Mouse (Mus musculus): ENCODE measurements around the gene 1700016K19Rik.
"Not testable (repeated sequence)": the region's sequence is repeated elsewhere in the genome, so short reads cannot be mapped to it uniquely, and the experiment has no call there.

1700016K19Rik gene

DNA sequence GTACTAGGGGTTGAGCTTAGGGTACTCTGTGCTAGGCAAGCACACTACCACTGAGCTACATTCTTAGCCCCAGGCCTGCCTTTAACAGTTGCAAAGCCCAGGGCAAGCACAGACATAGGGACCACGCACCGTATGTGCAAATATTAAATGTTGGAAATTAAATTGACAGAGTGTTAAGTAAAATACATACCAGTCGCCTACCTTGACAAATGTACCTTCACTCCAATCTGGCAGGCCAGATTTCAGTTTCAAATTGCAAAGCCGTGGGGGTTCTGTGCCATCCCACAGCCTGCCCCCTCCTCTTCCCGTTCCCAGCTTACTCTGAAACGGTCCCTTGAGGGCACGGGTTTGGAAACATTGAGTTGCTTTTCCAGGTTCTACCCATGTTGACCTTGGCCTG, 13.8 kb upstream of the 1700016K19Rik start:
- no peak for DNase-seq (ENCODE audit: low read depth, low spot score)

- DNase-seq (ENCODE audit: low read depth, low spot score) = no peak
These were observed 8.5 kb upstream of the 1700016K19Rik start for GRCm38 (mm10) chr11:75990965-75991835.

GRCm38 (mm10) chr11:75991911-75992310, 7.8 kb upstream of the 1700016K19Rik start:
- no peak for DNase-seq (ENCODE audit: low read depth, low spot score)

DNA sequence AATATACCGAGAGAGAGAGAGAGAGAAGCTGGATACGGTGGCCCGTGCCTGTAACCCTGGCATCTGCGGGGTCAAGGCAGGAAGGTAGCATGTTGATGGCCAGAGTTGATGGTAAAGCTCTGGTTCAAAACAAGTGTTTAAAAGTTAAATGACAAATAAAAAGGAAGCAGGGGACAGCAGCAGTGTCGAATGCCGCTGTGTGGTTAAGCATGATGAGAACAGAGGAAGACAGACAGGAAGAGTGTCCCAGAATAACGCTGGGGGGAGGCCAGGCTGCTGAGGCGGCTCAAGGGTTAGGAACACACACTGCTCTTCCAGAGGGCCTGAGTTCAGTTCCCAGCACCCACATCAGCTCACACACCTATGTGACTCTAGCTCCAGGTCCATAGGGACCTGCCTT, 7.2 kb upstream of the 1700016K19Rik start:
- no peak for DNase-seq (ENCODE audit: low read depth, low spot score)

DNA sequence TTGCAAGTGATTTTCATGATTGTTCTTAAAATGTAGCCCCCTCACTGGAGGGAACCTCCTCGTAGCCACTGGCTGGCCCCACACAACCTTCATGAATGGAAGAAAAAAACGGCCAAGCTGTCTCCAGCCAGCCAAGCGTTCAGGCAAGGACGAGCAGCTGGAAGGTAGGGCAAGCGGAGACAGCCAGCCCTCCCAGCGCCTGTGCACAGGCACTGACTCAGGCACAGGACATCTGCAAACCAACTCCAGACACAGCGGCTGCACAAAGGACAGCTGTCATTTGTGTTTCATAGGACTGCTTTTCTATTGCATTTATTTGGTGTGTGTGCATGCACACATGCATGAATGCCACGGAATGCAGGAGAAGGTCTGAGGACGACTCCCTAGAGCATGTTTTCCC, 5.4 kb upstream of the 1700016K19Rik start:
- DNase-seq (ENCODE audit: low read depth, low spot score) = no peak

GRCm38 (mm10) chr11:76000701-76001100, 989 bp downstream of the 1700016K19Rik start:
- DNase-seq (ENCODE audit: low read depth, low spot score) = no peak

DNA sequence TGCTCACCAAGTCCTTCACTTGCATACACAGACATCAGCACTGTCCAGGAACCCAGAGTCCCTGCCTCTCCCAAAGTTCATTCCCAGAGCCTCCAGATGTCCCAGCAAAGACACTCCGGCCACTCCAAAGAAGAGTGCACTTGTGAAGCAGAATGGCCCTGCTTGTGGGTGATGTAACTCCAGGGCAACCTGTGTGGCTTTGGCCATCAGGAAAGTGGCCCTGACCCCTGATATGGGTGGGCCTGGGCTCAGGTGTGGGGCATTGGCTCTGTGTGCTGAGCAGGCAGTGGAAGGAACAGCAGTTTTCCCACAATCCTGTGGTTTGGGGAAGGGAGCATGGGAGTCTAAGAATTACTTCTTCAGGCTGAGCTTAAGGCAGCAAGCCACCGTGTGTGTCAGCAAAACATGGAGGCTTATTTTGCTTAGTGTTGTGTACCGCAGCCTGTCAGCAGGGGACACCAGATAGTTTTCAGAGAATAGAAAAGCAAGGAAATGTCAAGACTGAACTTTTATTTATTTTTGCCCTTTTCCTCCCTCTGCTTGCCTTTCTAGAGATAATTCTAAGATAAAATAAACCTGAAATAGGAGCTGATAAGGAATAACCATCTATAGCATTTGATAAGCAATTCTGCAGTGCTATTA, 1.6 kb downstream of the 1700016K19Rik start:
- no peak for DNase-seq (ENCODE audit: low read depth, low spot score)

DNA sequence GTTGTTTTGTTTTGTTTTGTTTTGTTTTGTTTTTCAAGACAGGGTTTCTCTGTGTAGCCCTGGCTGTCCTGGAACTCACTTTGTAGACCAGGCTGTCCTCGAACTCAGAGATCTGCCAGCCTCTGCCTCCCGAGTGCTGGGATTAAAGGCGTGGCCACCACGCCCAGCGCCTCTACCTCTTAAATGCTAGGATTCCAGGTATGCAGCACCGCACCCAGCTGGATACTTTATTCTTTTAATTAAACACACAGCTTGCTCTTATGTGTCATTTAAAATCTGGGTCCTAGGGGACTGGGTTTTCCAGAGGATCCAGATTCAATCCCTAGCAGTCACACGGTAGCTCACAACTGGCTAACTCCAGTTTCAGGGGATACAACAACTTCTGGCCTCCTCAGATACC, 4.6 kb downstream of the 1700016K19Rik start:
- DNase-seq (ENCODE audit: low read depth, low spot score) = not testable (repeated sequence)

GRCm38 (mm10) chr11:76008162-76008561, 8.4 kb downstream of the 1700016K19Rik start:
- DNase-seq (ENCODE audit: low read depth, low spot score) = no peak

DNA sequence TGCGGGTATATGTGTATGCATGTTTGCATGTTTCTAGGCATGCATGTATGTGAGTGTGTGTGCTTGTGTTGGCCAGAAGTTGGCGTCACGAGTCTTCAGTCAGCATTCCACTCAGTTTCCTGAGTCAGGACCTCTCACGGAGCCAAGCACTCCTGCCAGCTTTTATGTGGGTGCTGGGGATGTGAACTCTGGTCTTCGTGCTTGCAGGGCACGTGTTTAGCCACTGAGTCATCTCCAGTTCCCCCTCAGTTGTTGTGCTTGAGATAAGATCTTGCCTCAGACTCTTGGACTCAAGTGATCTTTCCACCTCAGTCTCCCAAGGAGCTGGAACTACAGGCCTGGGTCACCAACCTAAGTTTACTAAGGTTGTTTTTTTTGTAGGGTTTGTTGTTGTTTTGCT, 9.4 kb downstream of the 1700016K19Rik start:
- DNase-seq (ENCODE audit: low read depth, low spot score) = no peak

- DNase-seq (ENCODE audit: low read depth, low spot score) = no peak
These were observed 11.3 kb downstream of the 1700016K19Rik start for GRCm38 (mm10) chr11:76010838-76011624.

DNA sequence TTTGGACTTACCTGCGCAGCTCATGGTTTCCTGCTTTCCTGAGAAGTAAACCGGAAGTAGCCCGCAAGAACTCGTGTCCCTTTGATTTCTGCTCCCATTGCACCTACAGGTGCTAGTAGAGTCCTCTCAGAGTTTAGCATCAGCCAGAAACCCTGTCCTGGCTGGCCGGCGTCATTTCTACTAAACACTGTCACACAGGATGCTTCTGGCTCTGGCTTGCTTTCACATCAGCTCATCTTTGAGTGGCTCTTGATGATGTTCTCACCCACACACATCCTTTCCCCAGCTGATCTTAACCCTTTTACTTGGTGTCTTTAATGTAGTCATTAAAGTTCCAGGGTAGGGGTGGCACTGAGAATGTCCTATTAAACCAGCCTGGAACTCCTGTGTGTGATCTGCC, 15.5 kb downstream of the 1700016K19Rik start:
- no peak for DNase-seq (ENCODE audit: low read depth, low spot score)

GRCm38 (mm10) chr11:76015814-76016213, 16.1 kb downstream of the 1700016K19Rik start:
- DNase-seq (ENCODE audit: low read depth, low spot score) = no peak

DNA sequence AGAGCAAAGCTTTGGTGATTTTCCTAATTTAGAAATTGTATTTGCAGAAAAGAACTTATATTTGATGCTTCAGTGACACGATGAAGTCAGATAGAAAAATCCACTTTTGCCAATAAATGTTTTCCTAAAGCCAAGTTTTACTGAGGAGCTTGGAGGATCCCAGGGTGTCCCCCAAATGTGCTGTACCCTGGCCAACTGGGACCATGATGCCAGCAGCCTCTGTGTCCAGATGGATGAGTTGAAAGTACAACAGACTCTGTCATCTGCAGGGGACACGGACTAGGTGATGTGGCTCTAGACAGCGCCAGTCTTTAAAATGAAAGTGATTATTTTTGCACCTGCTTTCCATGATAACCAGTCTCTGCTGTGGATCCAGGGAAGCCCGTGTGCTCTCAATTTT, 20.2 kb downstream of the 1700016K19Rik start:
- DNase-seq (ENCODE audit: low read depth, low spot score) = no peak

DNA sequence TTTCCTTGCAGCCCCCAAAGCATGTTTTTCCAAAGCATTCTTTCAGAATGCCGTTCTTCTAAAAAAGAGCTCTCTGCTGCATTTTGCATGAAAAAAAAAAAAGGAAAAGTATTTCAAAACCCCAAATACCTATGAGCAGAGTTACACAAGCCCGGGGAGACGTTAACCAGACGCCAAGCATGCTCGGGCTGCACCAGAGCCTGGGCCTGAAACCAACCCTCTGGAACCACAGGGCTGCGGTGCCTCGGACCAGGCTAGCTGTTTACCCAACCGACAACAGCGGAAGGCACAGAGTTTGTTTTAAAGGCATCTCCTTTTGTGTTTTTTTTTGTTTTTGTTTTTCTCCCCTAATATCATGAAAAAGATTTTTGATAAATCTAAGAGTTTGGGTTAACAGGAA, 21.2 kb downstream of the 1700016K19Rik start:
- DNase-seq (ENCODE audit: low read depth, low spot score) = no peak

DNA sequence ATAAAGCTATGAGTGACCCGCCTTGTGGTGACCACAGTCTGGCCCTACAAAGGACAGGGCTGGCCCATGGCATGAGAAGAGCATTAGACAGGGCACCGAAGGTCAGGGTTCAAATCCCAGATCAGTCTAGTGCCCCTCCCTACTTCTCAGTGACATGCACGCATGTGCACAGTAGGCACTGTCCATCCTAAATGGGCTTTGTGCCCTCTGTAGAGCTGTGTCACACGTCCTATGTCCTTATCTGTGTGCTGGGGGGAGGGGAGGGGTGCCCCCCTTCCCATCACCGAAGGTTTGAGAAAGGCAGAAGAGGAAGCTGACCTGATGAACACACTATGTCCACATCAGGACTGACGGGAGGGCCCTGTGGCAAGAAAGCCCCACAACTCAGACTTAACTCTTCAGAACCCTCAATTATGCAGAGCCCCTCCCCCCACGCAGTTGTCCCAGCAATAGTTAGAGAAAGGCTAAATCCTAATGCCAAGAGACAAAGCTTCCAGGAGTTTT, 25.4 kb downstream of the 1700016K19Rik start:
- no peak for DNase-seq (ENCODE audit: low read depth, low spot score)

DNA sequence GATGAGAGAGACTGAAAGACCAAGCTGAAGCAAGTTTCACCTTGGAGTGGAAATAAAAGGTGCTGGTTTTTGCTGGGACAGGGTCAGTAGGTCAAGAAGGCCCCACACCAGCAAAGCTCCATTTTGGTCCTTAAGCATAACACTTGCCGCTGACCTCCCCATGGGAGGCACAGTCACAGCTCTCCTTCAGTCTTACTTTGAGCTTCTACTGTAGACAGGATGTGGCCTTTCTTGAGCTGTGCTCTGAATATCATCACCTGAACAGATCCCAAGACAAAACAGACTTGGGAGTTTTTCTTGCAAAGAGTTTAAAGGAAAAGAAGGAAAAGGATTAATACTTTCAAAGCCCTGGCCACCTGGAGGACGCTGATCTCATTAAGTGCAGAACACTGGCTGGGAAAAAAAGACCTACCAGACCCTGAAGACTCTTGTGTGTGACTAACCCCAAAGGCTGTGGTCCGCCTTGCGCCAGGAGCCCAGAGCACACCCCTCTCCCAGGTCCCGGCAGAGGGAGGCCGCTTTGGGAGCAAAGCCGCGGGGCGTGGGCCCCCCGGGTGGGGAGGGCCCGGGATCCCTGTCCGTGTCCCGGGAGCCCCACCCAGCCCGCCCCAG, 26.9 kb downstream of the 1700016K19Rik start:
- DNase-seq (ENCODE audit: low read depth, low spot score) = no peak

GRCm38 (mm10) chr11:76027139-76028071, 27.7 kb downstream of the 1700016K19Rik start, which contains the start of gene Rflnb:
Rflnb (minus strand) TSS chr11:76027782.
- peak; percentile 74 for DNase-seq (ENCODE audit: low read depth, low spot score)

DNA sequence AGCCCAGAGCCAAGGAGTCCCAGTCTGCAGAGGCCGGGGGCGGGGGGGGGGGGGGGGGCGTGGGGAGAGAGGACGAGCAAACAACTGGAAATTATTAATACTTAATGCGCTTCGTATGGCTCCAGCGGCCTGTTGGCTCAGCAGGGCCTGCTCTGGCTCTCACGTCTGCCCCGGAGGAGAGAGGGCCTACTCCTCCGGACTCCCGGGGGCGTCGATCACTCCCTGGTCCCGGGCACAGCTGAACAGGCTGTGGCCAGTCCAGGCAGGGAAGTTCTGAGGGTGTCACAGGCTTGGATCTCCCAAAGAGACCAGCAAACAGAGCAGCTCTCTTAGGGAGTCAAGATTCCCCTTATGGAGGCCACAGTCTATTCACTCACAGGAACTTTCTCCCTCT, 28.4 kb downstream of the 1700016K19Rik start:
- DNase-seq (ENCODE audit: low read depth, low spot score) = no peak

DNA sequence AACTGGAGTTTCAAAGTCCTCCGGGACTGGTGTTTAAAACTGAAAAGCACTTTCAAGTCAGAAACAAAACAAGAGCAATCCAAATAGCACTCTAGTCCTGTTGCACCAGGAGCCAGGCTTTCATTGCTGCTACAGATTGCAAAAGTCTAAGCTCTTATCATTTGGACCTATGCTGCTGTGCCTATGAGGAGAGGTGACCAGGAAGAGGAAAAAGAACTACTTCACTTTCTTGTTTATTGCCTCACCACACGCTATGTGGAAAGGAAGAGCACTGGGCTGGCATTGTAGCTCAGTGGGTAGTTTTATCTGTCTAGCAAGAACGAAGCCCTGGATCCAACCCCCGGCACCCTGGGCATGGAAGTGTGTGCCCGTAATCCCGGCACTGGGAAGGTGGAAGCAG, 33.6 kb downstream of the 1700016K19Rik start:
- no peak for DNase-seq (ENCODE audit: low read depth, low spot score)

Measured in retina, postnatal 7 days (tissue).